Mouse (Mus musculus) C2C12 (cell line): ENCODE results near the gene Tbc1d2.

ENCODE experiments used
- CEBPB ChIP-seq: IDR thresholded peaks from one replicate; pipeline ENCODE4 v1.6.1; 2011; ENCODE audit warnings: low read depth, mild to moderate bottlenecking, control low read depth, moderate library complexity
- CTCF ChIP-seq: IDR thresholded peaks from one replicate; pipeline ENCODE4 v1.5.1; 2011; ENCODE audit not compliant: control insufficient read depth, insufficient read depth, insufficient read length
- FOSL1 ChIP-seq: IDR thresholded peaks from one replicate; pipeline ENCODE4 v1.8.0; 2011; ENCODE audit warnings: mild to moderate bottlenecking, low read length; ENCODE audit not compliant: poor library complexity, insufficient read depth, severe bottlenecking
- MAX ChIP-seq: IDR thresholded peaks from one replicate; pipeline ENCODE4 v1.6.1; 2011; ENCODE audit warnings: mild to moderate bottlenecking, control low read depth
- MYOD1 ChIP-seq: IDR thresholded peaks from one replicate; pipeline ENCODE4 v1.6.1; 2011; ENCODE audit warnings: low read depth; ENCODE audit not compliant: control insufficient read depth, insufficient read length
- MYOG ChIP-seq: IDR thresholded peaks from one replicate; pipeline ENCODE4 v1.6.1; 2011; ENCODE audit not compliant: control insufficient read depth, insufficient read length; ENCODE audit errors: extremely low read depth
- USF1 ChIP-seq: IDR thresholded peaks from one replicate; pipeline ENCODE4 v1.6.1; 2011; ENCODE audit warnings: low read depth, mild to moderate bottlenecking, control low read depth, moderate library complexity

- TF ChIP-seq MYOG (no peak), MAX (no peak), CTCF (no peak), USF1 (no peak), MYOD1 (no peak), CEBPB (no peak), FOSL1 (no peak)
These were observed 85.8 kb downstream of the Tbc1d2 start for GRCm38 (mm10) chr4:46564247-46564646.
